Mouse (Mus musculus): ENCODE measurements around the gene Gprc5b.

- no peak for TF ChIP-seq CTCF (conservative IDR thresholded peaks at IDR 0.05 in 1 of 2, IDR thresholded peaks at IDR 0.05 in 1 of 2; ENCODE audit: low read depth in 2 of 2, low read length in 2 of 2)
- TF ChIP-seq MAX (IDR thresholded peaks at IDR 0.05; ENCODE audit: low read length): no peak
- no peak for TF ChIP-seq POLR2AphosphoS2 (IDR thresholded peaks at IDR 0.05; ENCODE audit: low read depth, low read length)
- no peak for TF ChIP-seq EP300 (IDR thresholded peaks at IDR 0.05; ENCODE audit: low read length)
- no peak for TF ChIP-seq USF2 (conservative IDR thresholded peaks at IDR 0.05; ENCODE audit: low read depth, low read length)
- no peak for TF ChIP-seq CHD2 (IDR thresholded peaks at IDR 0.05; ENCODE audit: low read length)
- no peak for TF ChIP-seq ZKSCAN1 (IDR thresholded peaks at IDR 0.05; ENCODE audit: borderline replicate concordance, low read depth, low read length)
- TF ChIP-seq TBP (conservative IDR thresholded peaks at IDR 0.05; ENCODE audit: low read depth, low read length): no peak
- TF ChIP-seq MYC (IDR thresholded peaks at IDR 0.05; ENCODE audit: low read depth, low read length): no peak
- TF ChIP-seq IRF4 (IDR thresholded peaks at IDR 0.05; ENCODE audit: low read depth, low read length): no peak
Measured at GRCm38 (mm10) chr7:118976414-118977166, 18.4 kb downstream of the Gprc5b start.
